Mouse (Mus musculus): ENCODE measurements at regions not wholly inside any gene's neighbourhood (a gene's known extent, or its start where the extent isn't known, plus 50 kb on each side); places are given as distances from the start of the nearest gene placed in this dataset.

DNA sequence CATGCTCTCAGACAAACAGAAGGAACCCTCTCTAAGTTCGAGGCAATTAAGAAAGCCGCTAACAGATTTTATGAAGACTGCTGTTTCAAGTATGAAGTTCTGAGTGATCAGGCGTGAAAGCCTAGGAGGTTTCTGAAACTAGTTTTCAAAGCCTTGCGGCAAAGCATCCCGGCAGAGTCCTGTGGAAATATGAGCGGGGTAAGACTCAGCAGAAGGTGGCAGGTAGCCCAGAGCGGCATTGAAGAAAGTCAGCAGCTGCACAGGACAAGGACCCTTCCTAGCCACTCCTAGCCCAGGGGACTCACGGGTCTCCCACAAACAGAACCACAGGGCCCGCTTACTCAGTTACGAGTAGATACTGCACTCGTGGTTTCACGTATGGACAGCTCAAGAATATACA lies 54.8 kb upstream of the Zfp280d start:
- WGBS = 86% methylated on average over 12 of the region's 12 CpGs
- no peaks in the 10 kb centered on the region for H3K36me3 ChIP-seq (ENCODE audit: control insufficient read depth, insufficient read depth, low read length)
- no peak overlapping the region for H3K27ac ChIP-seq (replicated peaks)
- no peaks in the 10 kb centered on the region for H3K27me3 ChIP-seq (ENCODE audit: control insufficient read depth, insufficient read depth, low read length)
- ATAC-seq (ENCODE audit: low FRiP score, low TSS enrichment) (no peak), DNase-seq (ENCODE audit: low spot score) (no peak)
- no peak overlapping the region for H3K4me3 ChIP-seq (ENCODE audit: low read depth, low read length)
- H3K4me2 ChIP-seq (replicated peaks; ENCODE audit: low read depth) = no peak overlapping the region
- no peak overlapping the region for H3K9ac ChIP-seq (ENCODE audit: low read length)
- TF ChIP-seq EP300 (optimal IDR thresholded peaks at IDR 0.05) = no peak
- no peak for TF ChIP-seq CTCF (IDR thresholded peaks at IDR 0.05; ENCODE audit: low read depth)
- no peaks in the 10 kb centered on the region for H3K9me3 ChIP-seq (ENCODE audit: control insufficient read depth, low read length)
- H3K4me1 ChIP-seq (replicated peaks; ENCODE audit: control insufficient read depth, insufficient read depth) = no peaks in the 10 kb centered on the region

DNA sequence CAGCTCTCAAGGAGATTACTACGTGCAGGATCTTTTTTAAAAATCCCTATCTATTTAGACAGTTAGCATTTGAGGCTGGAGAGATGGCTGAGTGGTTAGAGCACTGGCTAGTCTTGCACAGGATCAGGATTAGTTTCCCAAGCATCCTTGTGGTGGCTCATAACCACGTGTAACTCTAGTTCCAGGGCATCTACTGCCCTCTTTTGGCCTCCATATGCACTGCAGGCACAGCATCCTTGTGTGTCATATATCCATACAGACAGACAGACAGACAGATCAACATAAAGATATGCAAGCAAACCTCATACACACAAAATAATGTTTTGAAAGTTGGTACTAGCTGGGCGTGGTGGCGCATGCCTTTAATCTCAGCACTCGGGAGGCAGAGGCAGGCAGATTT lies 53.3 kb upstream of the Zfp280d start:
- no peaks in the 10 kb centered on the region for H3K4me1 ChIP-seq (replicated peaks; ENCODE audit: control insufficient read depth, insufficient read depth)
- H3K9me3 ChIP-seq (ENCODE audit: control insufficient read depth, low read length) = no peaks in the 10 kb centered on the region
- no peak for DNase-seq (ENCODE audit: low spot score)
- TF ChIP-seq EP300 (optimal IDR thresholded peaks at IDR 0.05) = no peak
- peak; percentile 47 for TF ChIP-seq CTCF (IDR thresholded peaks at IDR 0.05; ENCODE audit: low read depth)
- no peak overlapping the region for H3K9ac ChIP-seq (ENCODE audit: low read length)
- H3K36me3 ChIP-seq (ENCODE audit: control insufficient read depth, insufficient read depth, low read length) = no peaks in the 10 kb centered on the region
- 86% methylated on average over 5 of the region's 5 CpGs for WGBS
- H3K4me3 ChIP-seq (ENCODE audit: low read depth, low read length) = no peak overlapping the region
- no peak overlapping the region for H3K27ac ChIP-seq (replicated peaks)
- no peak overlapping the region for H3K4me2 ChIP-seq (replicated peaks; ENCODE audit: low read depth)
- H3K27me3 ChIP-seq (ENCODE audit: control insufficient read depth, insufficient read depth, low read length) = no peaks in the 10 kb centered on the region
- ATAC-seq (ENCODE audit: low FRiP score, low TSS enrichment) = no peak
